Mouse (Mus musculus) bone marrow macrophage, adult 2 months (primary cell): ENCODE data around the gene Actr3. TPM values are rescaled to one million over a fixed set of nuclear protein-coding genes. Genes with fewer than 3 reads are reported as not detected.
"Not testable (repeated sequence)": the region's sequence is repeated elsewhere in the genome, so short reads cannot be mapped to it uniquely, and the experiment has no call there.

Experiments used
- H3K27ac ChIP-seq: 2 replicates; pipeline ENCODE4 v1.5.1; 2012; ENCODE audit warnings: low read depth, low read length; ENCODE audit not compliant: insufficient read depth
- H3K4me1 ChIP-seq: 2 replicates; pipeline ENCODE4 v1.6.1; 2012; ENCODE audit warnings: low read length; ENCODE audit not compliant: control insufficient read depth, insufficient read depth
- H3K4me3 ChIP-seq: 2 replicates; pipeline ENCODE4 v1.5.1; 2012; ENCODE audit warnings: mild to moderate bottlenecking, low read length, moderate library complexity; ENCODE audit not compliant: insufficient read depth
- CTCF ChIP-seq: IDR thresholded peaks from 2 replicates; pipeline ENCODE4 v1.5.1; 2012; ENCODE audit warnings: low read depth, mild to moderate bottlenecking, low read length, moderate library complexity
- POLR2A ChIP-seq: IDR thresholded peaks from 2 replicates; pipeline ENCODE4 v1.6.1; 2012; ENCODE audit warnings: mild to moderate bottlenecking, low read depth, low read length, borderline replicate concordance
- polyA plus RNA-seq: library from polyadenylated mRNA; stranded (reverse); fragments of >200 nt; gene quantifications from 2 replicates; pipeline ENCODE4 v1.2.4, GENCODE M21; 2012; ENCODE audit not compliant: missing spikeins, insufficient read depth, insufficient read length

Gene Actr3
- polyA plus RNA-seq, 1 experiment: 643 TPM

DNA sequence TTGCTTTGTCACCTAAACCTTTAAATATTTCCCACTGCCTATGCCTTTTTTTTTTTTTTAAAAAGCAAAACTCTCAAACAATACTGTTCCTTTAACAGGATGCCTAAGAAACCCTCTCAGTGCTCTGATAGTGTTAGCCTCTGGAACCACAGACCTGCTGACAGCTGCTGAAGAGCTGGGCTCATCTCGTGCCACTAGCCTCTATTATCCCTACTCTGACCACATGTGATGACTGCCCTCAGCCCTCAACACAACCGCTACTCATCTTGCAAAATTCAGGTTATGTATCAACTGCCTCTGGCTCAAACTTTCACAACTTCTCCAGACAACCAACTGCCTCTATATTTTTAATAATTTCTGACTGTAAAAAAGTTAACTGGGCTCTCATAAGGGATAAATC lies 15.6 kb downstream of the Actr3 start:
- Histone ChIP-seq H3K4me1 (peaks cover 23% of the 10 kb centered on the region), H3K4me3 (no peak overlapping the region), H3K27ac (no peak overlapping the region)
- no peak for TF ChIP-seq CTCF
- no peak for TF ChIP-seq POLR2A

- H3K4me3 ChIP-seq: no peak overlapping the region
Measured at GRCm38 (mm10) chr1:125418732-125419131, 16.8 kb downstream of the Actr3 start.

DNA sequence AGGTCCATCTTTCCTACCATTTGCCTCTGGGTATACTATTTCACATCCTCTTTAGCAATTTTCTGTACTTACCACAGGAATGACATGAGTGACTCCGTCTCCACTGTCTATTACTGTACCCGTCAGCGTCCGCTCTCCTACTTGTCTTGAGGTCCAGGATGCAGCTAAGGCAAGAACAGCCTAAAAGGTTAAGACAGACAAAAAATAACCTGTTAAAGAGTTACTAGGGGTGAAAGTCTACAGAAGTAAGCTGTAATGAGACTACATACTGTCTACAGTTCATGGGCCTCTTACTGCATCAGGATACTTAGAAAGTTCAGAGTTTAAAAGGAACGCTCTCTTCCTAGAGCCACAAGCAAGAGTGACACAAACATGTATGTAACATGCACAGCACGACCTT lies 28.3 kb downstream of the Actr3 start:
- Histone ChIP-seq H3K4me1 (no peaks in the 10 kb centered on the region), H3K27ac (no peak overlapping the region), H3K4me3 (no peak overlapping the region)
- no peak for TF ChIP-seq CTCF
- no peak for TF ChIP-seq POLR2A

More at GRCm38 (mm10) chr1:125418732-125419131, 16.8 kb downstream of the Actr3 start:
- no peak overlapping the region for H3K27ac ChIP-seq
- H3K4me1 ChIP-seq: peaks cover 23% of the 10 kb centered on the region
- no peak for TF ChIP-seq POLR2A
- no peak for TF ChIP-seq CTCF

GRCm38 (mm10) chr1:125395391-125395790 lies 40.1 kb downstream of the Actr3 start:
- TF ChIP-seq POLR2A (no peak), CTCF (no peak)
- Histone ChIP-seq H3K27ac (peak overlapping the region; percentile 21), H3K4me3 (no peak overlapping the region), H3K4me1 (peaks cover 14% of the 10 kb centered on the region)

DNA sequence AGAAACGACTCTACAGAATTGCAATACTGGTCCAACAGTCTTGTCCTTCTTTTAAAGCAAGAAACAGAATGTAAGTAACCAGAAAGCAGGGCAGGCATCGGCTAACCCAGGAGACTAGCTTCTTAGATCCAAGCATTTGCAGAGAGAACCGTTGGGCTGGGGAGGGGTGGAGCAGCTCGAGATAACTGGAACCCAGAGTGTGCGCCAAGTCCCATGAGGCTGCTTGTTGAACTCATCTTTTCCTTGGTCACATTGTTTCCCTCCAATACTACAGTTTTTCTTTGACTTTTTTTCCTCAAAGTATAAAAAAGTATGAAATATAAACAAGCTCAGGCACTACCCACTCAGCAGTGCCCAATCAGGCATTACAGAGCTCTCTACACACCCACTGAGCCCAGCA lies 42.2 kb downstream of the Actr3 start:
- H3K4me3 ChIP-seq, H3K27ac ChIP-seq: not testable (repeated sequence)
- peaks cover 14% of the 10 kb centered on the region for H3K4me1 ChIP-seq

GRCm38 (mm10) chr1:125390065-125390754 lies 45.3 kb downstream of the Actr3 start:
- not testable (repeated sequence) for H3K27ac ChIP-seq, H3K4me3 ChIP-seq, H3K4me1 ChIP-seq

DNA sequence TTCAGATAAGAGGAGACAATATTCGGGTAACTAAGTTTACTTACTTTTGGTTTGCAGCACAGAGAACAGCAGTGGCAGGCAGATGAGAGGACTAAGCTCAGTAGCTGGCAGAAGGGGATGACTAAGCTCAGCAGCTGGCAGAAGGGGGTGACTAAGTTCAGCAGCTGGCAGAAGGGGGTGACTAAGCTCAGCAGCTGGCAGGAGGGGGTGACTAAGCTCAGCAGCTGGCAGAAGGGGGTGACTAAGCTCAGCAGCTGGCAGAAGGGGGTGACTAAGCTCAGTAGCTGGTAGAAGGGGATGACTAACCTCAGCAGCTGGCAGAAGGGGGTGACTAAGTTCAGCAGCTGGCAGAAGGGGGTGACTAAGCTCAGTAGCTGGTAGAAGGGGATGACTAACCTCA lies 45.9 kb downstream of the Actr3 start:
- not testable (repeated sequence) for H3K27ac ChIP-seq, H3K4me1 ChIP-seq, H3K4me3 ChIP-seq

- no peak for TF ChIP-seq POLR2A
- TF ChIP-seq CTCF: no peak
- Histone ChIP-seq H3K4me3 (no peak overlapping the region), H3K27ac (no peak overlapping the region), H3K4me1 (no peaks in the 10 kb centered on the region)
Measured at GRCm38 (mm10) chr1:125388370-125388769, 47.2 kb downstream of the Actr3 start.

- Histone ChIP-seq H3K27ac (no peak overlapping the region), H3K4me1 (no peaks in the 10 kb centered on the region), H3K4me3 (no peak overlapping the region)
- TF ChIP-seq POLR2A (no peak), CTCF (no peak)
Measured at GRCm38 (mm10) chr1:125386217-125386616, 49.3 kb downstream of the Actr3 start.

DNA sequence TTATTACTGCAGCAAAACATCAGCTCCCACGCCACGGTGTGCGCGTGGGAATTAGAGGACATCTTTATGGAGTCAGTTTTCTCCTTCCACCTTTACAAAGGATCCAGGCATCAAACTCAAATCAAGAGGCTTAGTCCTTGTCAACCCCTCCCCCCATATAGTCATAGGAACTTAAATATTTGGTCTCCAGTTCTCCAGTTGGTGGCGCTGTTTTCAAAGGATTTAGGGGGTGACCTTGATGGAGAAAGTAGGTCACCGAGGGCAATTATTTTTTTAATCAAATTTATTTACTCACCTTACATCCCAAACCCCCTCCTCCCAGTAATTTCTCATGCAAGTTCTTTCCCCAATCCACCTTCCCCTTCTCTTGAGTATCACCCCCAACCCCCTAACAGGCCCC lies 52.9 kb downstream of the Actr3 start:
- TF ChIP-seq POLR2A (no peak), CTCF (no peak)
- Histone ChIP-seq H3K4me3 (no peak overlapping the region), H3K27ac (no peak overlapping the region), H3K4me1 (no peaks in the 10 kb centered on the region)

DNA sequence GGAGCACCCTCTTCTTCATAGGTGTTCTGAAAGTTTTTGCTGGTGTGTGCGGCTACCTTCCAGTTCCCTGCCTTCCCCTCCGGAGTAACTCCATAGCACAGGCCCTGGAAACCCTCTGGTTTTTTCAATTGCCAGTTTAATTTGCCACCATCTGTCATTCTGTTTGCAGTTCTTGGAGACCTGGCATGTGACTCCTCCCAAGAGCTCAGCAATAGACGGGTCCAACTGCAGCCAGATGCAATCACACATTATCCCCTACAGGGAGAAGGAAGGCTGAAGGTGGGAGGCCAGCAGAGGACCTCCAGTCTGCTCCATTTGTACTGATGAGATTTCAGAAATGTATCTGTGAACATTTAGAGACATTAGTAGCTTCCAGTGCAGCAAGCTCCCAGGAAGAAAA lies 56.6 kb downstream of the Actr3 start:
- Histone ChIP-seq H3K27ac (no peak overlapping the region), H3K4me3 (no peak overlapping the region), H3K4me1 (no peaks in the 10 kb centered on the region)
- TF ChIP-seq CTCF (no peak), POLR2A (no peak)
